Mouse (Mus musculus) liver, embryonic 12.5 days (tissue): ENCODE results near the gene Ets1. TPM values are rescaled to one million over a fixed set of nuclear protein-coding genes. Genes with fewer than 3 reads are reported as not detected.

Source experiments
- ATAC-seq: fragments of 200-750 bp; cut with Nextera tagmentation; 2 replicates; pipeline ENCODE4 v1.8.0; 2017; ENCODE audit warnings: moderate number of reproducible peaks, mild to moderate bottlenecking, moderate library complexity
- H3K27ac ChIP-seq: fragments of 300-500 bp; sonication (generic); 2 replicates; pipeline ENCODE4 v1.5.1; 2016; ENCODE audit warnings: mild to moderate bottlenecking
- H3K27me3 ChIP-seq: fragments of 300-500 bp; sonication (generic); replicated peaks from 2 replicates; pipeline ENCODE4 v1.6.1; 2016; ENCODE audit warnings: mild to moderate bottlenecking, moderate library complexity
- H3K36me3 ChIP-seq: fragments of 300-500 bp; sonication (generic); 2 replicates; pipeline ENCODE4 v1.6.1; 2016; ENCODE audit warnings: mild to moderate bottlenecking, moderate library complexity
- H3K4me1 ChIP-seq: fragments of 300-500 bp; sonication (generic); 2 replicates; pipeline ENCODE4 v1.6.1; 2016
- H3K4me2 ChIP-seq: fragments of 300-500 bp; sonication (generic); 2 replicates; pipeline ENCODE4 v1.6.1; 2016; ENCODE audit warnings: mild to moderate bottlenecking, moderate library complexity
- H3K4me3 ChIP-seq: fragments of 300-500 bp; sonication (generic); 2 replicates; pipeline ENCODE4 v1.5.1; 2016; ENCODE audit warnings: mild to moderate bottlenecking, moderate library complexity
- H3K9ac ChIP-seq: fragments of 300-500 bp; sonication (generic); 2 replicates; pipeline ENCODE4 v1.6.1; 2016; ENCODE audit warnings: mild to moderate bottlenecking, moderate library complexity
- H3K9me3 ChIP-seq: fragments of 300-500 bp; sonication (generic); replicated peaks from 2 replicates; pipeline ENCODE4 v1.6.1; 2016; ENCODE audit warnings: mild to moderate bottlenecking, moderate library complexity
- WGBS: fragments of 180-500 bp; shearing (Covaris S2); methylation state at CpG from one replicate; pipeline ENCODE4 v1.1.7; 2016; ENCODE audit not compliant: insufficient replicate concordance; 5-methylcytosine and 5-hydroxymethylcytosine counted together
- polyA plus RNA-seq: library from polyadenylated mRNA; unstranded; fragments of >200 nt; fragmentation: Nextera tagmentation; extraction: Ambion mirVana; gene quantifications from 2 replicates; pipeline ENCODE4 v1.2.1, GENCODE M21; 2016

The Ets1 gene
- polyA plus RNA-seq, 1 experiment from 2014 or later = 24.2 TPM

GRCm38 (mm10) chr9:32650738-32651137, 14.7 kb downstream of the Ets1 start:
- 53% methylated on average over 3 of the region's 3 CpGs for WGBS
- H3K36me3 ChIP-seq = no peaks in the 10 kb centered on the region
- no peak overlapping the region for H3K4me2 ChIP-seq
- peaks cover 19% of the 10 kb centered on the region; the same call in 1 of the 2 replicates for H3K27me3 ChIP-seq
- no peaks in the 10 kb centered on the region for H3K4me1 ChIP-seq
- H3K27ac ChIP-seq = no peak overlapping the region
- H3K4me3 ChIP-seq = no peak overlapping the region
- no peak overlapping the region for H3K9ac ChIP-seq
- H3K9me3 ChIP-seq = no peaks in the 10 kb centered on the region
- no peak for ATAC-seq

- no peak for ATAC-seq
- WGBS = 84% methylated on average over 10 of the region's 10 CpGs
- Histone ChIP-seq H3K27ac (no peak overlapping the region), H3K4me1 (no peaks in the 10 kb centered on the region), H3K4me2 (no peak overlapping the region), H3K36me3 (no peaks in the 10 kb centered on the region), H3K9ac (no peak overlapping the region), H3K27me3 (peaks cover 11% of the 10 kb centered on the region; the same call in 1 of the 2 replicates), H3K9me3 (no peaks in the 10 kb centered on the region), H3K4me3 (no peak overlapping the region)
Measured at GRCm38 (mm10) chr9:32652112-32652511, 16.1 kb downstream of the Ets1 start.

- Histone ChIP-seq H3K4me3 (no peak overlapping the region), H3K27ac (no peak overlapping the region), H3K9ac (no peak overlapping the region), H3K27me3 (no peaks in the 10 kb centered on the region), H3K4me2 (no peak overlapping the region), H3K36me3 (no peaks in the 10 kb centered on the region), H3K4me1 (no peaks in the 10 kb centered on the region), H3K9me3 (no peaks in the 10 kb centered on the region)
- WGBS = 68% methylated on average over 1 of the region's 1 CpGs
- no peak for ATAC-seq
Measured at GRCm38 (mm10) chr9:32654305-32654704, 18.3 kb downstream of the Ets1 start.

DNA sequence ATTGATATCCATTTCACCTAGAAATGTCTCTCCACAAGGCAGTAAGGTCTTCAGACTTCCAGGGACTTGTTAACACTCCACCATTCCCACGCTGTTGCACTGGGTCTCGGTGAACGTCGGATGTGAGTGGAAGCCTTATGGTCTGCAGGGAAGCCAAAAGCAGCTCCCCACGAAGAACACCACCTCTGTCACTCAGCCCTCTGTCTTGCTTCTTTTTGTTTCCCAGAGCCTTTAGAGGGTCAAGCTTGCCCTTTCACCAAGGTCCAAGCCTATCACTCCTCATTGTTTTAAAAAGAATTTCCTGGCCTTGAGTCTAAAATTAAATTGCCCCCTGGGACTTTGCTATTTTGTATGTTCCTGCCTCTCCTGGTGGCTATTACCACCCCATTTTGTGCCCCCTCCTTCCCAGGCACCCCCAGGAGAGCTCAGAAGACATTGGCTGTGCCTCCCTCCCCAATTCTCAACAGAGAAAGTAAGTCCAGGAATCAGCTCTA, 20.4 kb downstream of the Ets1 start:
- WGBS = 59% methylated on average over 5 of the region's 5 CpGs
- no peak overlapping the region for H3K4me2 ChIP-seq
- no peaks in the 10 kb centered on the region for H3K27me3 ChIP-seq
- H3K27ac ChIP-seq = no peak overlapping the region
- ATAC-seq = no peak
- H3K4me1 ChIP-seq = no peaks in the 10 kb centered on the region
- no peak overlapping the region for H3K9ac ChIP-seq
- H3K9me3 ChIP-seq = no peaks in the 10 kb centered on the region
- no peak overlapping the region for H3K4me3 ChIP-seq
- no peaks in the 10 kb centered on the region for H3K36me3 ChIP-seq

GRCm38 (mm10) chr9:32657124-32657523, 21.1 kb downstream of the Ets1 start:
- Histone ChIP-seq H3K9ac (no peak overlapping the region), H3K27me3 (no peaks in the 10 kb centered on the region), H3K9me3 (no peaks in the 10 kb centered on the region), H3K27ac (no peak overlapping the region), H3K4me1 (no peaks in the 10 kb centered on the region), H3K36me3 (no peaks in the 10 kb centered on the region), H3K4me2 (no peak overlapping the region), H3K4me3 (no peak overlapping the region)
- no peak for ATAC-seq
- 61% methylated on average over 2 of the region's 2 CpGs for WGBS

- no peaks in the 10 kb centered on the region for H3K36me3 ChIP-seq
- H3K4me3 ChIP-seq = no peak overlapping the region
- WGBS = 81% methylated on average over 2 of the region's 2 CpGs
Measured at GRCm38 (mm10) chr9:32660406-32660960, 24.5 kb downstream of the Ets1 start.

GRCm38 (mm10) chr9:32661071-32661470, 25.1 kb downstream of the Ets1 start:
- whole genome bisulfite sequencing = 70% methylated on average over 8 of the region's 8 CpGs
- Histone ChIP-seq H3K27ac (no peak overlapping the region), H3K4me1 (no peaks in the 10 kb centered on the region), H3K9ac (no peak overlapping the region), H3K4me3 (no peak overlapping the region), H3K36me3 (no peaks in the 10 kb centered on the region), H3K4me2 (no peak overlapping the region), H3K27me3 (no peaks in the 10 kb centered on the region), H3K9me3 (no peaks in the 10 kb centered on the region)
- no peak for ATAC-seq

More at GRCm38 (mm10) chr9:32660406-32660960, 24.5 kb downstream of the Ets1 start:
- no peak overlapping the region for H3K4me2 ChIP-seq
- H3K27me3 ChIP-seq = no peaks in the 10 kb centered on the region
- no peaks in the 10 kb centered on the region for H3K4me1 ChIP-seq
- no peaks in the 10 kb centered on the region for H3K9me3 ChIP-seq
- no peak overlapping the region for H3K27ac ChIP-seq
- ATAC-seq = no peak
- H3K9ac ChIP-seq = no peak overlapping the region

DNA sequence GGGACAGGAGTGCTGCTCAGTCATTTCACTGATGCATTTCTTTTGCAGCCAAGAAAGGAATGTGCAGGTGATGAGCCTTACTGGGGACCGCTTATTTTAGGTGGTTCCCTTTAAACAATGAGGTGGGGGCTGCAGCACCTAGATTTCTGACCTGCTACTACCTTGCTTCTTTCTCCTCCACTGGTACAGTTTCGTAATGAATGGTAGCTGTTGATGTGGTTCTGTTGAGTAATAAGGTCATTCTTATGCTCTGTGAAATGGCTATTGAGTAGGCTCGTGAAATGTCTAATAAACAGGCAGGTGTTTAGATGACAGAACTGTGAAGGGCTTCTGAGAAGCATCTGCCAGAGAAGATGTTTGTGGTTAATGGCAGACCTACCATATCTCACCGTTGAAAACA, 25.5 kb downstream of the Ets1 start:
- Histone ChIP-seq H3K27me3 (no peaks in the 10 kb centered on the region), H3K36me3 (no peaks in the 10 kb centered on the region), H3K9ac (no peak overlapping the region), H3K27ac (no peak overlapping the region), H3K4me3 (no peak overlapping the region), H3K9me3 (no peaks in the 10 kb centered on the region), H3K4me2 (no peak overlapping the region), H3K4me1 (no peaks in the 10 kb centered on the region)
- WGBS = 62% methylated on average over 4 of the region's 4 CpGs
- ATAC-seq = no peak

DNA sequence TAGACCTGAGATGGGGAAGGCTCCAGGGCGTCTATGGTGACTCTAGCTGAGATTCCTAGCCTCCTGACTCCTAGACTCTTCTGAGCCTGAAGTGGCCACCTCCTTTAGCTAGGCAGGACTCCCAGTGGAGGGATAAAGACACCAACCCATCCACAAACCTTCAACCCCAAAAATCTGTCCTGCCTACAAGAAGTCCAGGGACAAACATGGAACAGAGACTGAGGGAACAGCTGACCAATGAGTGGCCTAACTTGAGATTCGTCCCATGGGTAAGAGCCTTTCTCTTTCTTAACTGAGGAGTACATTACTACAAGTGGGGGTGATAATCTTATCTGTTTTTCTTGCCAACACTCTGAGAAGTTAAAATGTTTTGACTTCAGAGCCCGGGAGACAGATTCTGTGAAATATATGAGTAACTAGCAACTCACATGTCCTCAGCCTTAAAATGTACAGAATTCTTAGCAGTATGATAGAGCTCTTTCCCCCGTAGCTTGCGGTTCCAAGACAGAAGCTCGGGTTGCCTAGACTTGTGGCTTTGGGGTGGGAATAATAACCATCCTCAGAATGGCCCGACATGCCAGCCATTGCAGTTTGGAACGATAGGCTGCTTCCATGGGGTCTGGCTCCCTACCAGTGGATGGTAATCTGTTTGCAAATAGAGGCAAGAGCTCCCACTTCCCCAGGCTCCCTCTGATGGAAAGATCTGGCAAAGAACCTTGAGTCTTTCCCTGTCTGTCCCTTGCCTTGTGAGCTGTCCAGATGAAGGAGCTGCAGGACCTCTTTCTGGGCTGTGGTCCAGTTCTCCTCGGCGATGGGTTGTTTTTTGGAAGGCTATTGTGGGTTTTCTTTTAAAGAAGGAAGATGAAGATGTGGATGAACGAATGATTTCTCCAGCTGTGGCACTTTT, 30.8 kb downstream of the Ets1 start:
- Histone ChIP-seq H3K36me3 (no peaks in the 10 kb centered on the region), H3K9ac (no peak overlapping the region), H3K9me3 (no peaks in the 10 kb centered on the region), H3K4me1 (peaks cover 18% of the 10 kb centered on the region), H3K27ac (no peak overlapping the region), H3K4me2 (no peak overlapping the region), H3K4me3 (no peak overlapping the region), H3K27me3 (peaks cover 27% of the 10 kb centered on the region)
- 49% methylated on average over 11 of the region's 11 CpGs for WGBS
- ATAC-seq = no peak

- Histone ChIP-seq H3K9ac (no peak overlapping the region), H3K4me1 (peaks cover 24% of the 10 kb centered on the region), H3K27ac (no peak overlapping the region), H3K36me3 (no peaks in the 10 kb centered on the region), H3K9me3 (no peaks in the 10 kb centered on the region), H3K4me3 (no peak overlapping the region), H3K27me3 (peaks cover 34% of the 10 kb centered on the region), H3K4me2 (no peak overlapping the region; the same call in 1 of the 2 replicates)
- no peak for ATAC-seq
- WGBS = 52% methylated on average over 7 of the region's 7 CpGs
Measured at GRCm38 (mm10) chr9:32667518-32667908, 31.5 kb downstream of the Ets1 start.

- Histone ChIP-seq H3K36me3 (no peaks in the 10 kb centered on the region), H3K4me2 (no peak overlapping the region; the same call in 1 of the 2 replicates), H3K27ac (no peak overlapping the region), H3K27me3 (peaks cover 40% of the 10 kb centered on the region), H3K9ac (no peak overlapping the region), H3K4me3 (no peak overlapping the region), H3K4me1 (peaks cover 31% of the 10 kb centered on the region), H3K9me3 (no peaks in the 10 kb centered on the region)
- no peak for ATAC-seq
- WGBS = 40% methylated on average over 9 of the region's 9 CpGs
Measured at GRCm38 (mm10) chr9:32668075-32668673, 32.2 kb downstream of the Ets1 start.

DNA sequence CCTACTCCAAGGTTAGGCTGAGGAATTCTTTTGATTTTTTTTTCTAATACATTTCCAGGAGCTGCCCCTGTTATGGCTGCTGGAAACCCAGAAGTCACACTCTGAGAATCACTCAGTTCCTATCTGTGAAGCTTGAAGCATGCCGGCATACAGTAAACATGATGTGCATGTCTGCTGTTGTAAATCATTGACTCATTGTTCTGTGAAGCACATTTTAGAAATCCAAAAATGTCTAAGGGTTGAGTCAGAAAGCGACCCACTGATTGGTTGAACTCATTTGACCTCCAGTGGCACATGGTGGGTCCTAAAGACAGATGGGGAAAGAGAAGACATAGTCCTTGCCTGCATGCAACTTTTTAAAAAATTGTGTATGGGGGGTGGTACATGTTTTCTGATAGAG, 33.4 kb downstream of the Ets1 start:
- Histone ChIP-seq H3K4me1 (peaks cover 34% of the 10 kb centered on the region), H3K27ac (no peak overlapping the region), H3K9me3 (no peaks in the 10 kb centered on the region), H3K4me2 (no peak overlapping the region), H3K27me3 (peaks cover 50% of the 10 kb centered on the region), H3K4me3 (no peak overlapping the region), H3K9ac (no peak overlapping the region), H3K36me3 (no peaks in the 10 kb centered on the region)
- 67% methylated on average over 2 of the region's 2 CpGs for WGBS
- ATAC-seq = no peak
